Mouse (Mus musculus): ENCODE results near the gene Scgb1a1.

GRCm38 (mm10) chr19:9038136-9038535 is 49.6 kb downstream of the Scgb1a1 start:
- TF ChIP-seq GATA1 (IDR thresholded peaks at IDR 0.05; ENCODE audit: borderline replicate concordance, low read length) (no peak), FLI1 (IDR thresholded peaks at IDR 0.05; ENCODE audit: low read length) (no peak)
